Mouse (Mus musculus): ENCODE results near the gene Lhx6. TPM values are rescaled to one million over a fixed set of nuclear protein-coding genes. Genes with fewer than 3 reads are reported as not detected.

Gene Lhx6
- polyA plus RNA-seq, 1 experiment = 0.71 TPM

- Histone ChIP-seq H3K27ac (ENCODE audit: insufficient read depth, low read length) (no peak overlapping the region), H3K36me3 (ENCODE audit: control insufficient read depth, insufficient read depth, low read length) (no peaks in the 10 kb centered on the region), H3K4me1 (ENCODE audit: control insufficient read depth, insufficient read depth, insufficient read length) (no peaks in the 10 kb centered on the region), H3K27me3 (ENCODE audit: control insufficient read depth, insufficient read depth, low read length) (peaks cover 3% of the 10 kb centered on the region; the same call in 1 of the 2 replicates), H3K4me3 (ENCODE audit: extremely low read depth, insufficient read depth, insufficient read length) (no peak overlapping the region)
- DNase-seq (ENCODE audit: low read depth in 1 of 2, low spot score in 2 of 2) = no peak
- 96% methylated on average over 1 of the region's 1 CpGs for WGBS
- TF ChIP-seq CTCF (IDR thresholded peaks at IDR 0.05; ENCODE audit: extremely low read depth, insufficient read depth, insufficient read length, insufficient replicate concordance) (no peak), POLR2A (IDR thresholded peaks at IDR 0.05; ENCODE audit: low read depth, low read length) (no peak)
Measured at GRCm38 (mm10) chr2:36085041-36085440, 20.2 kb downstream of the Lhx6 start.

GRCm38 (mm10) chr2:36082802-36083580 is 22.2 kb downstream of the Lhx6 start:
- 81% methylated on average over 9 of the region's 9 CpGs for WGBS
- Histone ChIP-seq H3K27ac (ENCODE audit: insufficient read depth, low read length) (no peak overlapping the region), H3K4me3 (ENCODE audit: extremely low read depth, insufficient read depth, insufficient read length) (no peak overlapping the region), H3K27me3 (ENCODE audit: control insufficient read depth, insufficient read depth, low read length) (no peaks in the 10 kb centered on the region; the same call in 1 of the 2 replicates), H3K36me3 (ENCODE audit: control insufficient read depth, insufficient read depth, low read length) (no peaks in the 10 kb centered on the region), H3K4me1 (ENCODE audit: control insufficient read depth, insufficient read depth, insufficient read length) (no peaks in the 10 kb centered on the region)
- no peak for DNase-seq (ENCODE audit: low read depth in 1 of 2, low spot score in 2 of 2)
- TF ChIP-seq CTCF (IDR thresholded peaks at IDR 0.05; ENCODE audit: extremely low read depth, insufficient read depth, insufficient read length, insufficient replicate concordance) = no peak
- TF ChIP-seq POLR2A (IDR thresholded peaks at IDR 0.05; ENCODE audit: low read depth, low read length) = no peak

- TF ChIP-seq POLR2A (IDR thresholded peaks at IDR 0.05; ENCODE audit: low read depth, low read length) (no peak), CTCF (IDR thresholded peaks at IDR 0.05; ENCODE audit: extremely low read depth, insufficient read depth, insufficient read length, insufficient replicate concordance) (no peak)
- 63% methylated on average over 9 of the region's 9 CpGs for WGBS
- no peak for DNase-seq (ENCODE audit: low read depth in 1 of 2, low spot score in 2 of 2)
- H3K27me3 ChIP-seq (ENCODE audit: control insufficient read depth, insufficient read depth, low read length) = no peaks in the 10 kb centered on the region; the same call in 1 of the 2 replicates
- no peak overlapping the region for H3K4me3 ChIP-seq (ENCODE audit: extremely low read depth, insufficient read depth, insufficient read length)
- H3K27ac ChIP-seq (ENCODE audit: insufficient read depth, low read length) = no peak overlapping the region
- H3K4me1 ChIP-seq (ENCODE audit: control insufficient read depth, insufficient read depth, insufficient read length) = no peaks in the 10 kb centered on the region
- H3K36me3 ChIP-seq (ENCODE audit: control insufficient read depth, insufficient read depth, low read length) = no peaks in the 10 kb centered on the region
Measured at GRCm38 (mm10) chr2:36081446-36081845, 23.8 kb downstream of the Lhx6 start.

GRCm38 (mm10) chr2:36077160-36077761 is 27.9 kb downstream of the Lhx6 start:
- Histone ChIP-seq H3K27ac (ENCODE audit: insufficient read depth, low read length) (no peak overlapping the region), H3K36me3 (ENCODE audit: control insufficient read depth, insufficient read depth, low read length) (no peaks in the 10 kb centered on the region), H3K27me3 (ENCODE audit: control insufficient read depth, insufficient read depth, low read length) (no peaks in the 10 kb centered on the region), H3K4me1 (ENCODE audit: control insufficient read depth, insufficient read depth, insufficient read length) (no peaks in the 10 kb centered on the region), H3K4me3 (ENCODE audit: extremely low read depth, insufficient read depth, insufficient read length) (no peak overlapping the region)
- no peak for DNase-seq (ENCODE audit: low read depth in 1 of 2, low spot score in 2 of 2)
- no peak for TF ChIP-seq POLR2A (IDR thresholded peaks at IDR 0.05; ENCODE audit: low read depth, low read length)
- no peak for TF ChIP-seq CTCF (IDR thresholded peaks at IDR 0.05; ENCODE audit: extremely low read depth, insufficient read depth, insufficient read length, insufficient replicate concordance)
- WGBS = 62% methylated on average over 11 of the region's 11 CpGs

- H3K36me3 ChIP-seq (ENCODE audit: control insufficient read depth, insufficient read depth, low read length) = no peaks in the 10 kb centered on the region
- no peak overlapping the region for H3K4me3 ChIP-seq (ENCODE audit: extremely low read depth, insufficient read depth, insufficient read length)
- no peaks in the 10 kb centered on the region for H3K27me3 ChIP-seq (ENCODE audit: control insufficient read depth, insufficient read depth, low read length)
- H3K27ac ChIP-seq (ENCODE audit: insufficient read depth, low read length) = no peak overlapping the region
- no peak for TF ChIP-seq POLR2A (IDR thresholded peaks at IDR 0.05; ENCODE audit: low read depth, low read length)
- TF ChIP-seq CTCF (IDR thresholded peaks at IDR 0.05; ENCODE audit: extremely low read depth, insufficient read depth, insufficient read length, insufficient replicate concordance) = no peak
- 38% methylated on average over 5 of the region's 5 CpGs for WGBS
- no peaks in the 10 kb centered on the region for H3K4me1 ChIP-seq (ENCODE audit: control insufficient read depth, insufficient read depth, insufficient read length)
- DNase-seq (ENCODE audit: low read depth in 1 of 2, low spot score in 2 of 2) = no peak
Measured at GRCm38 (mm10) chr2:36075210-36075609, 30.0 kb downstream of the Lhx6 start.

GRCm38 (mm10) chr2:36073781-36074180 is 31.4 kb downstream of the Lhx6 start:
- H3K4me1 ChIP-seq (ENCODE audit: control insufficient read depth, insufficient read depth, insufficient read length) = no peaks in the 10 kb centered on the region
- H3K27me3 ChIP-seq (ENCODE audit: control insufficient read depth, insufficient read depth, low read length) = no peaks in the 10 kb centered on the region
- WGBS = 42% methylated on average over 3 of the region's 3 CpGs
- DNase-seq (ENCODE audit: low read depth in 1 of 2, low spot score in 2 of 2) = no peak
- H3K27ac ChIP-seq (ENCODE audit: insufficient read depth, low read length) = no peak overlapping the region
- TF ChIP-seq CTCF (IDR thresholded peaks at IDR 0.05; ENCODE audit: extremely low read depth, insufficient read depth, insufficient read length, insufficient replicate concordance) (no peak), POLR2A (IDR thresholded peaks at IDR 0.05; ENCODE audit: low read depth, low read length) (no peak)
- no peak overlapping the region for H3K4me3 ChIP-seq (ENCODE audit: extremely low read depth, insufficient read depth, insufficient read length)
- no peaks in the 10 kb centered on the region for H3K36me3 ChIP-seq (ENCODE audit: control insufficient read depth, insufficient read depth, low read length)

Measured in spleen, adult 2 months (tissue).